Mouse (Mus musculus) T-cell, adult 66 days (primary cell): ENCODE results near the gene Slc35g3. TPM values are rescaled to one million over a fixed set of nuclear protein-coding genes. Genes with fewer than 3 reads are reported as not detected.

ENCODE experiments used
- total RNA-seq, 2 experiments: library from RNA; stranded (reverse); gene quantifications; 3 replicates in 1 of 2; 4 replicates in 1 of 2; pipeline ENCODE4 v1.2.4; 2023

Slc35g3 gene
- not detected for total RNA-seq

DNA sequence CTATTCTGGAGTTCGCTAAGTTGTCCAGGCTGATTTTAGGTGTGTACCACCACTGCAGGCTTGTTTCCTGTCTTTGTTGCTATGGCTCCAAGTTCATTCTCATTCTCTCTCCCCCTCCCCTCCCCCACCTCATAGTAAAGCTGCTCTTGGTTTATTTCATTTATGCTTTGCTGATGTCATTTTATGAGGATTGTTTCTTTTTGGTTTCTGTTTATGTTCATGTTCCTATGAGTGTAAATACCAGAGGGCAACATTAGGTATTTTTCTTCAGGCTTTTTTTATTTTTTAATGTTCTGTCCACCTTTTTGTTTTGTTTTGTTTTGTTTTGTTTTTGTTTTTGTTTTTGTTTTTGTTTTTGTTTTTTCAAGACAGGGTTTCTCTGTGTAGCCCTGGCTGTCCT lies at the start of gene Slc35g3:
TSS of gene Slc35g3 (minus strand) at position 101 of the 400 bp plus-strand sequence.

DNA sequence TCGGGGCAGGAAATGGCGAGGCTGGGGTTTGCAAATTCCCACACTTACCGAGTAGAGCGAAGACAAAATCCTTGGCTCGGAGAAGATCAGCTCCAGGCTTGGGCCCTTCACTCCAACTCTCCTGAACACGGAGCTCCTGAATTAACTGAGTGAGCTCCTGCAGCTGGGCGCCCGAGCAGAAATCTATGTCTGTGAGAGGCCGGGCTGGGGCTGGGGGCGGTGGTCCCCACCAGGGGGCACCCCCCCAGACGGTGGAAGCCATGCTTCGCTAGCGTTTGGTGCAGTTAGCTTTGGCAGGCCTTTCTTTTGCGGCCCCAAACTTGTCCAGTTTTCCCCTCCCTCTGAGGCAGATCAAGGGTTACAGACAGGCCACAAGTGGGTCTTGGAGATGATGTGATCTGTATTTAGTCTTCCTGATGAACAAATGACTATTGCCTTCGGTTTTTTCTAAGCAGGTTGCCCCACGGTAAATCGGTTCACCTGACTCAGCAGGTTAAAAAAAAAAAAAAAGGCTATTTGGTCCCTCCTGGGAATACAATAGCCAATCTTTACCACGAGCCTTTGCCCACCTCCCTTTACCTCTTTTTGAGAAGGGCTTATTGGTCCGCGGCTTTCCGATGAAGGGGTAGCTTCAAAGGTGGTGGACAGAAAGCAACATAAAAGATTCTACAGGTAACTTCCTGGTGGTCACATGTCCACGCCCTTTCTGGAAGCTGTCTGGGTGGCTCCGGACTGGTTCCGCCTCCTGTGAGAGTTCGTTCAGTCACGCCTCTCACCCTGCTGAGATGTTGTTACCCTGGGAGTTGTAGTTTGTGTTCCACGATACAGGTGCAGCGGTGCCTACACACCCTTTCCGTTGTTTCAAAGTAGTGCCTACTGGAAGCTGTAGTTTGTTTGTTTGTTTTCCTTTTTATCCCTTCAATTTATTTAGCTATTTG lies 43.5 kb upstream of the Slc35g3 start, which contains the start of gene Tmem102:
TSS of gene Tmem102 (minus strand) at position 653 of the 938 bp plus-strand sequence.

DNA sequence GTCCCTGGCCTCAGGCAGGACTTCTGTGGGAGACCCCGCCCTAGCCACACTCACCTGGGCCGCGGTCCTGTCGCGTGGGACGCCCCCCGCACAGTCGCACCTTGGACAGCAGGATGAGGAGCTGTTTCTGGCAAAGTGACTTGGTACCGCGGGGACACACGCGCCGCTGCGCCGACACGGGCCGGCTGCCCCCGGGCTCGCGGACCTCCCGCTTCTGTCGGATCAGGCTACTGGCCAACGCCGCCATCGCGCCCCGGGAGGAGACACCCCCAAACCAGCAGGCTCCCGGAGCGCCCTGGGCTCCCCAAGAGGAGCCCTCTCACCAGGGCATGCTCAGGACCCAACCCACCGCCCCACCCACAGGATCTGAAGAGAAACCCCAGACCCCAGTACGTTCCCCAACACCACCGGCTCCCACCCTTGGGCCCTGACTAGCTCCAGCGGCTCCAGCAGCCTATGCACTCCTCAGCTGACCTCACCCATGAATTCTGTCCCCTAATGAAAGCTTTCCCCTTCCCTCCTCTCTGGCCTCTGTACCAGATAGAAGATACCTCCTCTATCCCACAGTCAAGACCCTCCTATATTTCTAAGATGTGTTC lies 39.7 kb upstream of the Slc35g3 start, which contains the start of gene Fgf11:
TSS of gene Fgf11 (minus strand) at position 479 of the 599 bp plus-strand sequence.

DNA sequence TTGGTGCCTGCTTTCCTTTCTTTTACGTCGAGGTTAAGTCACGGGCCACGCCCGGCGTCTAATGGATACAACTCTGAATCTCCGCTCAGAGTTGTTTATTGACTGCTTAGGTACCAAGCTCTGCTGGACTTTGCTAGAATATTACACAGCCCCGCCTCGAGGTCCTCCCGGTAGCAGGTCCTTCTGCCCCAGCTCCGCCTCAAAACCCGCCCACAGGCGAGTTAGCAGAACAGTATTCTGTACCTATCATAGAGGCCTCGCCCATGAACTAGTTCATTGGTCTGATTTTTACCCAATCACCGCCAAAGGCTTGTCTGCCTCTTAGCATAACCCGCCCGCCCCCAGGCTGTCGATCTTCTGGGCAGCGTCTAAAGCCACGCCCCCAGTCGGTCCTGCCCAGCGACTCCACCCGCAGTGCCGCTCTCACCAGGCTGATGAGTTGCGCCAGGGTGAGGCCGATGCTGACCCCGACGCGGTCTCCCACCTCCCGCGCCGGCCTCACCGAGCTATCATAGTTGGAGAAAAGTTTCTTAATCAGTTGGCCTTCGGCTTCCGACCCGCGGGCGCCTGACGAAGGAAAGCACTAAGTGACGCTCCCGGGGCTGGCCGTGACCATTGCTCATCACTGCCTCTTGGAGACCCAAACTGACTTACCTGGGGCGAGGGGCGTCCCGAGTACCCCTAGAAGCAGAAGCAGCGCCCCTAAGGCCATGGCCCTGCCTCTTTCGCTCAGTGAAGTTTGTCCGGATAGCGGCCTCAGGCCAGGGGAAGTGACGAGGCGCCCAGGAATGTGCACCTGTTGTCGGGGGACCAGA lies 33.6 kb upstream of the Slc35g3 start, which contains the start of gene Chrnb1:
TSS of gene Chrnb1 (minus strand) at position 776 of the 815 bp plus-strand sequence.

DNA sequence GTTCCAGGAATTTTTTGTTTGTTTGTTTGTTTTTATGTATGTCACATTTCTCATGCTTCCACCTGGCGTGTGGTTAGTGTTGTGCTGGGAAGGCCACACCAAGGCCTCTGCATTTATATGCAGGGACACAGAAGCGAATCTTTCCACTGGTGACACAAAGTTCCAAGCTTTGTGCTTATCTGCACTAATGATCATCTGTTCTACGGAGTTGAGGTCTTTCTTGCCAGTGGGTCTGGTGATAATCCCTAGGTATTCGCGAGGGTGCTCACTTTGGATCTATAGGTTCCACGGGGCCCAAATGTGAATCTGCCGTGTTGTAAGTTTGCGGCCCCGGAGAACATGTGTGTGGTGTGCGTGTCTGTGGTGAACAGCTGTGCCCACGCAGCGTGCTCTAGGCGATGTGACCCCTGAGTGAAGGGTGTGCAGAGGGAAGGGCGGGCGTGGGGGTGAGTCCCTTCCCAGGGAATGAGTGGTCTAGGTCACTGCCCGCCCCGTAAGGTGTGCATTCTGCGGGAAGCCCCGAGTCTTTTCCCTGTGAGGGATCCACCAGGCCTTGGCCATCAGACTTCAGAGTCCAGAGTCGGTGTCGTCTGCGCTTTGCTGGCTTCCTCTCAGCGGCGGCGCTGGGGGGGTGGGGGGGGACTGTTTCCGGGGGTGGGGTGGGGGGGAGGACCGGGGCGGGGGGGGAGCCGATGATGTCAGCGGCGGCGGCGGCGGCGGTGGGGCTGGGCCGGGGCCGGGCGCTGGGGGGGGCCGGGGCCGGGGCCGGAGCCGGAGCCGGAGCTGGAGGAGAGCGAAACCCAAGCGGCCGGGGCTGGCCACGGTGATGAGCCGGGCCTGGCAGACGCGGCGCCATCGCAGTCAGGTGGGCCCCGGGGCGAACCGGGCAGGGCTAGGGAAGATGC lies 3.7 kb upstream of the Slc35g3 start, which contains the start of gene Zbtb4:
TSS of gene Zbtb4 (plus strand) at position 692 of the 905 bp plus-strand sequence.

DNA sequence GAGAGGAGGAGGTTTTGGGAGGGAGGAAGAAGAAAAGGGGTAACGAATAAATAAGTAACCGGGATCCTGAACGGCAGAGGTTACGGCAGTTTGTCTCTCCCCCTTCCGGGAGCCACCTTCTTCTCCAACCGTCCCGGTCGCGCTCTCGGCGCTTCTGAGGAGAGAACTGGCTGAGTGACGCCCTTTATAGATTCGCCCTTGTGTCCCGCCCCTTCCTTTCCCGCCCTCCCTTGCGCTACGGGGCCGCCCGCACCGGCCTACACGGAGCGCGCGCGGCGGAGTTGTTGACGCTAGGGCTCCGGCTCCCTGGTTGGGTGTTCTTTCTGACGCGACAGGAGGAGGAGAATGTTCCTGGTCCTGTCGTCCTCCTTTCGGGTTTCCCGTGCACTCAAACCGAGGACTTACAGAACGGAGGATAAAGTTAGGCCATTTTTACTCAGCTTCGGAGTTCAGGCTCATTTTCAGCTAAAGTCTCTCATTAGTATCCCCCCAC lies 3.2 kb downstream of the Slc35g3 start, which contains the start of gene Polr2a:
TSS of gene Polr2a (minus strand) at position 160 of the 493 bp plus-strand sequence.

Other genes starting within 250 kb of the Slc35g3 start
- under 1 TPM; 0.03 TPM for gene Dnah2, start 212.9 kb downstream of the Slc35g3 start, total RNA-seq
- gene Efnb3, start 201.8 kb downstream of the Slc35g3 start, total RNA-seq, result 1 to 10 TPM in 1 of 2 experiments, under 1 TPM in 1; 0.86 to 1.5 TPM
- gene Wrap53, start 181.7 kb downstream of the Slc35g3 start, total RNA-seq, result 10 to 100 TPM; 16.2 TPM
- gene Trp53, start 181.6 kb downstream of the Slc35g3 start, total RNA-seq, result 100 to 1,000 TPM; 146 to 161 TPM
- 1 to 10 TPM; 1.3 to 3.2 TPM for gene Atp1b2, start 156.0 kb downstream of the Slc35g3 start, total RNA-seq
- not detected for gene Shbg, start 144.1 kb downstream of the Slc35g3 start, total RNA-seq
- not detected for gene Sat2, start 139.9 kb downstream of the Slc35g3 start, total RNA-seq
- 10 to 100 TPM; 77.7 to 93.7 TPM for gene Fxr2, start 129.0 kb downstream of the Slc35g3 start, total RNA-seq
- gene Sox15, start 106.7 kb downstream of the Slc35g3 start, total RNA-seq, result under 1 TPM; 0.71 to 0.90 TPM
- 10 to 100 TPM; 69.8 to 73.0 TPM for gene Mpdu1, start 99.3 kb downstream of the Slc35g3 start, total RNA-seq
- 10 to 100 TPM; 13.1 to 17.2 TPM for gene Cd68, start 95.8 kb downstream of the Slc35g3 start, total RNA-seq
- gene Eif4a1, start 89.5 kb downstream of the Slc35g3 start, total RNA-seq, result 100 to 1,000 TPM; 875 to 923 TPM
- 100 to 1,000 TPM in 1 of 2 experiments, 10 to 100 TPM in 1; 99.8 to 112 TPM for gene Senp3, start 79.9 kb downstream of the Slc35g3 start, total RNA-seq
- gene Tnfsf13, start 76.2 kb downstream of the Slc35g3 start, total RNA-seq, result not detected
- 1 to 10 TPM in 1 of 2 experiments, under 1 TPM in 1; 0.47 to 1.3 TPM for gene Tnfsf12, start 66.1 kb downstream of the Slc35g3 start, total RNA-seq
- under 1 TPM in 1 of 2 experiments, not detected in 1; 0.36 TPM for gene Tnfsfm13, start 65.9 kb downstream of the Slc35g3 start, total RNA-seq
- gene Polr2a, start 3.3 kb downstream of the Slc35g3 start, total RNA-seq, result 100 to 1,000 TPM; 156 to 172 TPM
- 10 to 100 TPM; 46.9 to 48.0 TPM for gene Zbtb4, start 3.9 kb upstream of the Slc35g3 start, total RNA-seq
- gene Chrnb1, start 34.0 kb upstream of the Slc35g3 start, total RNA-seq, result 1 to 10 TPM; 3.7 to 4.6 TPM
- gene Fgf11, start 39.9 kb upstream of the Slc35g3 start, total RNA-seq, result not detected
- gene Tmem102, start 43.7 kb upstream of the Slc35g3 start, total RNA-seq, result not detected
- not detected for gene Gm39566, start 53.3 kb upstream of the Slc35g3 start, total RNA-seq
- gene Spem2, start 56.5 kb upstream of the Slc35g3 start, total RNA-seq, result not detected
- not detected for gene Spem1, start 60.2 kb upstream of the Slc35g3 start, total RNA-seq
- gene Nlgn2, start 75.8 kb upstream of the Slc35g3 start, total RNA-seq, result 1 to 10 TPM in 1 of 2 experiments, under 1 TPM in 1; 0.95 to 1.3 TPM
- 10 to 100 TPM; 18.6 to 19.6 TPM for gene Tmem256, start 76.5 kb upstream of the Slc35g3 start, total RNA-seq
- gene Plscr3, start 84.4 kb upstream of the Slc35g3 start, total RNA-seq, result 10 to 100 TPM; 13.7 to 17.8 TPM
- gene Tnk1, start 96.8 kb upstream of the Slc35g3 start, total RNA-seq, result not detected
- not detected for gene Tmem95, start 116.0 kb upstream of the Slc35g3 start, total RNA-seq
- 1 to 10 TPM; 1.5 to 2.1 TPM for gene Kctd11, start 119.4 kb upstream of the Slc35g3 start, total RNA-seq
- 100 to 1,000 TPM; 462 TPM for gene Acap1, start 133.6 kb upstream of the Slc35g3 start, total RNA-seq
- 1 to 10 TPM; 3.5 to 3.6 TPM for gene 2810408A11Rik, start 139.0 kb upstream of the Slc35g3 start, total RNA-seq
- gene Neurl4, start 139.1 kb upstream of the Slc35g3 start, total RNA-seq, result 10 to 100 TPM; 64.4 to 66.0 TPM
- gene Gps2, start 151.9 kb upstream of the Slc35g3 start, total RNA-seq, result 100 to 1,000 TPM; 132 to 133 TPM
- gene Eif5a, start 160.0 kb upstream of the Slc35g3 start, total RNA-seq, result 100 to 1,000 TPM; 389 to 417 TPM
- gene Ybx2, start 173.8 kb upstream of the Slc35g3 start, total RNA-seq, result not detected
- not detected for gene Slc2a4, start 186.2 kb upstream of the Slc35g3 start, total RNA-seq
- not detected for gene Cldn7, start 202.8 kb upstream of the Slc35g3 start, total RNA-seq
- gene Ctdnep1, start 219.2 kb upstream of the Slc35g3 start, total RNA-seq, result 100 to 1,000 TPM; 113 to 123 TPM
- gene Elp5, start 220.5 kb upstream of the Slc35g3 start, total RNA-seq, result 10 to 100 TPM; 36.1 to 48.5 TPM
- gene Gabarap, start 229.2 kb upstream of the Slc35g3 start, total RNA-seq, result 100 to 1,000 TPM; 182 to 187 TPM
- 10 to 100 TPM; 64.4 to 67.2 TPM for gene Phf23, start 233.8 kb upstream of the Slc35g3 start, total RNA-seq
- gene Dvl2, start 238.6 kb upstream of the Slc35g3 start, total RNA-seq, result 10 to 100 TPM; 40.8 to 42.1 TPM